Mouse (Mus musculus) brain, embryonic 14.5 days (tissue): ENCODE measurements at regions not wholly inside any gene's neighbourhood (a gene's known extent, or its start where the extent isn't known, plus 50 kb on each side); places are given as distances from the start of the nearest gene placed in this dataset.

ENCODE experiments used
- CTCF ChIP-seq: fragments of 200-500 bp; IDR thresholded peaks from 2 replicates; pipeline ENCODE4 v1.5.1; 2012; ENCODE audit warnings: inconsistent platforms, mild to moderate bottlenecking, moderate library complexity, borderline replicate concordance; ENCODE audit not compliant: insufficient read depth, insufficient read length; ENCODE audit errors: extremely low read depth
- POLR2A ChIP-seq: fragments of 200-500 bp; IDR thresholded peaks from 2 replicates; pipeline ENCODE4 v1.6.1; 2012; ENCODE audit warnings: mild to moderate bottlenecking, inconsistent platforms, borderline replicate concordance; ENCODE audit not compliant: poor library complexity, insufficient read depth, insufficient read length, severe bottlenecking; ENCODE audit errors: extremely low read depth

DNA sequence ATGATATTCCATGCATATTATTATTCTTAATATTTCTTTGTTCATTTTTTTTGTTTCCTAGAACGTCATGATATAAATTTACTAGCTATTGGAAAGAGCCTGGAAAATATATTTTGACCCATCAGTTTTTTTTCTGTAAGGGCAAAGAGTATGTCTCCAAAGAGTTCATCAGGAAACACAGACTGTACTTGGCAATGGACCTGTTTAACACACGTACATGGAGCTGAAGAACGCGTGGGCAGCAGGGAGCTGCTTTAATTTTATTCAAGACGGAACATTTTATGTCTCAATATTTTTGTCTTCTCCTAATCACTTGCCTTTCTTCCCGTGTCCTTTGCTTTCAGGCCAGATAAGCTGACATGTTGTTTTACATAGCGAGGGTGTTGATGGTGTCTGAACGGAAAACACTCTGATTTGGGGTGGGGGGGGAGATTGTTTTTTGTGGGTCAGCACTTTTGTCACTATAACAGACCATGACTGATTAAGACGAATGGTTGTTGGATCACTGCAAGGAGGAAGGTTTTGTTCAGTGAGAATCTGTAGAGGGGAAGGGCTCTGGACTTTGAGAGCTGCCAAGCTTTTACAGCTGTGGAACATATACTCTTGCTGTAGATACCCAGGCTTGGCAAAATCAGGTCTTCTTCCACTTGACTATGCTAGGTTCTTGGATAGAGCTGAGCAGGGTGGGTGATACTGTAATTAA, 176.2 kb upstream of the Mocs2 start:
- no peak for TF ChIP-seq CTCF
- no peak for TF ChIP-seq POLR2A
